Mouse (Mus musculus) kidney, postnatal 10 days (tissue): Measurements from ENCODE around the gene Scarb1.
"Not testable (repeated sequence)": the region's sequence is repeated elsewhere in the genome, so short reads cannot be mapped to it uniquely, and the experiment has no call there.

Experiments
- DNase-seq: peaks from one replicate; pipeline ENCODE4 v3.0.0; 2021; ENCODE audit warnings: mixed read lengths

Gene Scarb1

DNA sequence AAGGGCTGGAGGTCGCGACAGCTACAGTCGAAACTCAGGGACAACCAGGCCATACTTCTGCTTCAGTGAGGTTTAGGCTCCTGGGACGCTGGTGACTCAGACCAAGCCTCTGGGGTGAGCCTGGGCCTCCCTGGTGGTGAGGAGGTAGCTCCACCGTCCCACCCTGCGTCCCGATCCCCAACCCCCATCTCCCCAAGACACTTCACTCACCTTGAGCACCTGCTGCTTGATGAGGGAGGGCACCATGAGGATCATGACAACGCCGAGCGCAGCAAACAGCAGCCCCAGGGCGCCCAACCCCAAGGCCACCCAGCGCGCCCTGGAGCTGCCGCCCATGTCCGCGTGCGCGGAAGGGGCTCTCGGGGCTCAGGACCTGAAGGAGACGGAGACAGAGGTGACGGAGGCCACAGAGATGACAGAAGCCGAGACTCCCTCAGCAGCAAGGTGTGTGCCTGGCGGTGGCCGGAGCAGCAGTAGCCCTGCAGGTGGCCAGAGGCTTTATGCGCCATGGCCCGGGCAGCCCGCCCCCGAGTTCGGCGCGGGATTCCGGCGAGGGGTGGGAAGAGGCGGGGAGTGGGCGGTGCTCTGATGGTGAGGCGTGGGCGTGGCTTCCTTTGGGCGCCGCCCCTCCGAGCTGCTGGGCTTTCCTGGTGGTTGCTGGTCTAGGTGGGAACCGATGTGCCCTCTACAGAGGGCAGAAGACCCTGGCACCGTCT is at the start of gene Scarb1:
TSS of gene Scarb1 (minus strand) at position 548 of the 716 bp plus-strand sequence.
- peak; percentile 95 for DNase-seq

DNA sequence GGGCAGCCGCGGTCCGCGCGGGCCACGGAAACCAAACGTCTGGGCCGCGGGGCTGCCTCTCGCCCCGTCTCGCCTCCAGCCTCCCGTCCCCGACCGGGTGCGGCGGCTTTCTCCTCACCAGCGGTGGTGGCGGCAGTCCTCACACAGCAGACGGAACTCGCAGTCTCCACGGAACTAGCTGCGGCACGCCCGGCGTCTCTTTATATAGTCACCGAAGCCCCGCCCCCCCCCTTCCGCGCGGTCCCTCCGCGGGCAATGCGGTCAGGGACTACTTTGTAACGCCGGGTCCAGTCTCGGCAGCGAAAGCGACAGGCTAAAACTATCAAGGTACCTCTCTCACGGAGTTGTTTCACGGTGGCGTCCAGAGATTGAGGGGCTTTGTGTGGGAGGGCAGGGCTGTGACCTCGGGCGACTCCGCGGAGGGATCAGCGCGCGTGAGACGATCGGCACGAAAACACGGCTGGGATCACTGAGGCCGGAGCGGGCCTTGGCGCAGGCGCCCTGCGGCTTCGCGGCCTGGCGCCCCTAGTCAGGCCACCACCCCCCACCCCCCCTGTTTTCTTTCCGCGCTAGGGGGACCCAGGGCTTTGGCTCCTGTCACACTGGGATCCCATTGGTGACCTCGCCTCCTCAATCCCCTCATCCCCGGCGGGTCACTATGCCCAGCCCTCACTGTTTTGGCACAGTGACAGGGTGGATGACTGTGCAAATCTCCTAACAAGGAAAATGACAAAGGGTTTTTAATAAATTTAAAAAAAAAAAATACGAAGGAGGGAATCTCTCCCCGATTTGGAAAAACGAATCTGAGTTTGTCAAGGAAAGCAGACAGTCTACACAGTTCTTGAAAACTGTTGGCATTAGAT is 48.9 kb upstream of the Scarb1 start, which contains the start of gene Ubc:
TSS of gene Ubc (minus strand) at position 624 of the 863 bp plus-strand sequence.
- DNase-seq, result peak; percentile 93

- DNase-seq, result peak; percentile 94
Observed at GRCm38 (mm10) chr5:125389131-125389578, 48.3 kb upstream of the Scarb1 start, which contains the start of gene Gm10382. Gene Gm10382 (plus strand): TSS chr5:125389322.

GRCm38 (mm10) chr5:125388358-125389092 is 47.6 kb upstream of the Scarb1 start:
- no peak for DNase-seq

DNA sequence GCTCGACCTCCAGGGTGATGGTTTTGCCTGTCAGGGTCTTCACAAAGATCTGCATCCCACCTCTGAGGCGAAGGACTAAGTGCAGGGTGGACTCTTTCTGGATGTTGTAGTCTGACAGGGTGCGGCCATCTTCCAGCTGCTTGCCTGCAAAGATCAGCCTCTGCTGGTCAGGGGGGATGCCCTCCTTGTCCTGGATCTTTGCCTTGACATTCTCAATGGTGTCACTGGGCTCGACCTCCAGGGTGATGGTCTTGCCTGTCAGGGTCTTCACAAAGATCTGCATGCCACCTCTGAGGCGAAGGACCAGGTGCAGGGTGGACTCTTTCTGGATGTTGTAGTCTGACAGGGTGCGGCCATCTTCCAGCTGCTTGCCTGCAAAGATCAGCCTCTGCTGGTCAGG is 46.4 kb upstream of the Scarb1 start:
- DNase-seq, result not testable (repeated sequence)

- DNase-seq, result no peak
Observed at GRCm38 (mm10) chr5:125385215-125385940, 44.5 kb upstream of the Scarb1 start.

DNA sequence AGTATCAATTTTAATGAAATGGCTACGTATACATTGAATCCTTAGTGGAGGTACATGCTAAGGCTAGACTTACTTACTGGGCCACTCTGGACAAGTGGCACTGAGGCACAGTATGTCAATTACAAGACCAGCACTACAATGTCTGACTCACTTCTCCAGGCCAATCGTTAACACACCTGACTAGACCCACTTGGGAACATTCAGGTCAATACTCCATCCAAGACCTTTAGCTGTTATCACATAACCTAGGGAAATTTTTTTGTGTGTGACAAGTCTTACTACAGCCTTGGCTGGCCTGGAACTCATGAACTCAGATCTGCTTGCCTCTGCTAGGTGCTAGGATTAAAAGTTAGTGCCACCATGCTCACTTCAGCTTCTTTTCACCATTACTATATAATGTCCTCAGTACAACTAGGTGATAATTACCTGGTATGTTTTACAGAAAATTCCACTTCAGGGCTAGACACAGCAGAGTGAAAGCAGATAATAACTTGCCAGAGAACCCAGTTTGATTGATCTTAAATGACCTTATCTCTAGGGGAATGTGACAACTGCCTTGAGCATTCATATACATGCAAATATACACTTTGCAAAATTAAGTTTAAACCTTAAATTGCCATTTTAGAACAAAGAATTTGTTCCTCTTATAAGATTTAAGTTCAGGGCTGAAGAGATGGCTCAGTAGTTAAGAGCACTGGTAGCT is 43.8 kb upstream of the Scarb1 start:
- DNase-seq, result no peak

DNA sequence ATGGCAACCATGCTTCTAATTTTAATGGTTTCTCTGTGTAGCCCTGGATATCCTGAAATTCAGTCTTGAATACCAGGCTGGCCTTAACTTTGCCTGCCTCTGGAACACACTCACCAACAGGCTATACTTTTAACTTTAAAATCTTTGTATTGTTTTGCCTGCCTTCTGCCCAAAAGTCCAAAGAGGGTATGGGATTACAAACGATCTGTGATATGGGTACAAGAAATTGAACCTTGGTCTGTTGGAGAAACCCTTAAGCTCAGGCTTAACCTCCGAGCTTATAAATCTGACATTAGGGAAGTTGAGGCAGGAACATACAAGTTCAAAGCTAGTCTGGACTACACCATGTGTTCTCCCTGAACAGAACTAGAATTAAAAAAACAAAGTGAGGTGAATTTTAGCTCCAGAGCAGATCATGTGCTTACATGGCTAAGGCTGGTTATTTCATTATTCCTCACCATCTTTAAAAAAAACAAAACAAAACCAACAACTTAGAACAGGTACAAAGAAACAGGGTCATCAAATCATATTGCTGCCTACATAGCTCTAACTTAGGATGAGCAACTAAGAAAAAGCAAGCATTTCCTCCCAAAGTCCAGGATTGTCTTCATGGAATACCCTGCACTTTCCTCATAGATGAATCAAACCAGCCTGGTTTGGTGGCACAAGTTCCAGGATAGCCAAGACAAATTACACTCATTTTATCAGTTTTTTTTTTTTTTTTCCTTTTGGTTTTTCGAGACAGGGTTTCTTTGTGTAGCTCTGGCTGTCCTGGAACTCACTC is 42.9 kb upstream of the Scarb1 start:
- DNase-seq, result no peak

GRCm38 (mm10) chr5:125382673-125383558 is 42.0 kb upstream of the Scarb1 start:
- DNase-seq, result peak; percentile 68

DNA sequence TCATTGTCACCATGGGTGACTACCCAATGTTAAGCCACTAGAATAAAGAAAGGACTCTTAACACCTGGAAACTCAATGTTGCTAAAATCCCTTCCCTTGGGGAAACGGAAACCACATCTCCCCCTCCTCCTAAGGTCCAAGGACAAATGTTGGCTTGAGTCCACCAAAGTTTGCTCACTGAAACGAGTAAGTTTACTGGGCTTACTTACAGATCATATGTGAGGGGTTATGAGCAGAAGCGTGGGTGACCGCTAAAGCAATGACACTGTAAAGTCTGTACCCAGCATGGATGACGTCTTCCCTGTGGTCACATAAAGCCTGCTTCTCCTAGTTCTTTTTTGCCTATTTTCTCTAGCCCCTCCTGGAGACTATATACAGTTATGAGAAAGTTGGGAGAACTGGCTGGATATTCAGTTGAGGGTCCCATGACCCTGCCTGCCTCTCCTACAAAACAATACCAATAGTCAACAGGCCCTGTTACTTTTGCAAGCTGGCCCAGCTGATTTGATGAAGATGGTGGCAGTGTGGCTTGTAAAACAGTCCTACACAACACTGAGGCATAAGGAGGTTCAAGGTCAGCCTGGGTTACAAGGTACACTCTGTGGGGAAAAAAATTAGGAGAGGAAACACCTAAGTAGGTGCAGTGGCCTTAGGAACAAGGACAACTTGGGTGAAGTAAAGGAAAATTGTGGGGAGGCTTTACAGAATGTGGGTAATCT is 41.2 kb upstream of the Scarb1 start:
- DNase-seq, result no peak

DNA sequence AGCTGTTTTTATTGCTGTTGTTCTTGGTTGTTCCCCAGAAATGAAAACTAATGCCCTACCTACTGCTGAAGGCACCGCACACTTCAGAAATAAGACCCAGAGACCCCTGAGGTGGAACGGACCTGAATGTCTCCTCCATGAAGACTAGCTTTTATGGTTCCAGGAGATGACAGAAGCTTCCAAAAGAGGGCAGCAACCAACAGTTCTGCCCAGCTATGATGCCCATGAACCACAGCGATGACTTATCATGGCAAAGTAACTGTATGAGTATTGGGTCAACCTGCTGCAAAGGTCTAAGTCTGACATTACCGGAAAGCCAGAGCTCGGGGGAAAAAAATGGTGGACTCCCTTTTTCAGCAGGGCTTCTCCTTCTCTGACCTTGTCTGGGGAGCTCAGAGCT is 38.0 kb upstream of the Scarb1 start:
- DNase-seq, result no peak

GRCm38 (mm10) chr5:125377214-125377613 is 36.3 kb upstream of the Scarb1 start:
- no peak for DNase-seq

DNA sequence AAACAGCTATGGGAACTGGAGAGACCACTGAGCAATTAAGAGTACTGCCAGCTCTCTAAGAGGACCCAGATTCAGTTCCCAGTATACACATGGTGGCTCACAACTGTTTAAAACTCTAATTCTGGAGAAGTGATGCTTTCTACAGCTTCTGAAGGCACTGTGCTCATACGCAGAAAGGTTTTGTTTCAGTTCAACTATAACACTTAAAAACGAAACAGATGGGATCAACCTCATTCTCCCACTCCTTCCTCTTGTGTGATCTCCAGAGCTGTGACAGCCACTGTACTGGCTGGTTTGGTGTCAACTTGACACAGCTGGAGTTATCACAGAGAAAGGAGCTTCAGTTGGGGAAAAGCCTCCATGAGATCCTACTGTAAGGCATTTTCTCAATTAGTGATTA is 35.0 kb upstream of the Scarb1 start:
- DNase-seq, result no peak

DNA sequence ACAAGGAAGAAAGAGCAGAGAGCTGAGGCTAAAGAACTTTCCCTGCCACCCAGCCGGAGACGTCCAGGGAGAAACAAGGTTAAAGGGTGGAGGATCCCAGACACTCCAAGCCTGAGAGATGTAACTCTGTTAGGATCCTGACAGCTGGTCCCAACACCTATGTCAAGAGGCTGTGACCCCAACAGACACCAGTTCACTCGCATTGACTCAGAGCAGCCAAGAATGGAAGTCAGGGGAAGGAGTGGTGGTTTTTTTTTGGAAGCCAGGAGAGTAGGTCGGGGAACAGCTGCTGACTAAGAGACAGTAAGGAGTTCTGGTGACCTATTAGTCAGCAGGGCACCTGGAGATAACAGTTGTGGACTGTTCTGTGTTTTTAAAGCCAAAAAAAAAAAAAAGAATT is 31.1 kb upstream of the Scarb1 start:
- DNase-seq, result no peak

DNA sequence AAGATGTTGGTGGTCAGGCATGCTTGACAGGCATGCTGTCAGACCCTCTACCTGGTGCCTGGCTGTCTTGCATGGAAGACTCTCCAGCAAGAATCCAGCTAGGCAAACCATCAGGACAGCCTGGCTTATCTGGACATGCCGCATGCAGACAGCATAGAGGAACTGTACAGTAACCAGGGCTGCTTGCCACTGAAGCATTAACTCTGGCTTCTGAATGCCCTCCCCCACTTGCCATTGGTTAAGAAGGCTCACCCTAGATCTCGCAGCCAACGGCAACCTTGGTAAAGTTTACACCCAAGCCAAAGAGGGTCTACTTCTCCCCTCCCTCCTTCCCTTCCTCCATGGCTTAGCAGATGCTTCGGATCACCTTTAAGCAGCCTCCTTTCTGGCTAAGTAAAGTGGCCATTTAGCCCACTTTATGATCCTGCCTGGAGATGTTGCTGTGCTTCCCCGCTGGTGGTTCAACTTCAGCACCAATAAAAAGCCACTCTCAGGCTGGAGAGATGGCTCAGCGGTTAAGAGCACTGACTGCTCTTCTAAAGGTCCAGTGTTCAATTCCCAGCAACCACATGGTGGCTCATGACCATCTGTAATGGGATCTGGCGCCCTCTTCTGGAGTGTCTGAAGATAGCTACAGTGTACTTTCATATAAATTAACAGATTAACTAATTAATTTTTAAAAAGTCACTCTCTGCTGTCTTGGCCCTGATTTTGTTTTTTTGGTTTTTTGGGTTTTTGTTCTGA is 30.2 kb upstream of the Scarb1 start:
- DNase-seq, result no peak

DNA sequence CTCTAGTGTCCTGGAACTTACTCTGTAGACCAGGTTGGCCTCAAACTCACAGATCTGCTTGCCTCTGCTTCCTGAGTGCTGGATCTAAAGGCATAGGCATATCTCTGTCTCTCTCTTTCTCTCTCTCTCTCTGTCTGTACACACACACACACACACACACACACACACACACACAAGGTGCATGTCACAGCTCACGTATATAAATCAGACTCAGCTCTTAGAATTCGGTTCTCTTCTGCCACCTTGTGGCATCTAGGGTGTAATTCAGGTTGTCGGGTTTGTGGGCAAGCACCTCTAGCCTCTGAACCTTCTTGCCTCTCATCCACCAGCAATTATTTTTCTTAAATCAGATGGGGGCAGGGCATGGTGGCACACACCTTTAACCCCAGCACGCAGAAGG is 27.7 kb upstream of the Scarb1 start:
- DNase-seq, result peak; percentile 80

DNA sequence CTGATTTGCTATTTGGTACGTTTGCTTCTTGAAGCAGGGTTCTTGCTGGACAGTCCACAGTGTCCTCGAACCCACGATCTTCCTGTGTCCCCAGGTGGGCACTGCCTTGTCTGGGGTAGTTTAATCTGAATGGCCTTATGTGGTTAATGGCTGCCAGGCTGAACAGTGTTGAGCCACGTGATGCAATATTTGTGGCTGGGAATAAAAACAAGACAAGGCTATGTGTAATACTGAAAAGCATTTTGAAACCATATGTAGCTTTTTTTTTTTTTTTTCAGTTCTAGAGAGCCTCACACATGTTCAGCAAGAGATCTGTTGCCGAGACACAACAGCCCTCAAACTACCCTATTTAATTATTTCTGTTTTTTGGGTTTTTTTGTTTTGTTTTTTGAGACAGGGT is 27.3 kb upstream of the Scarb1 start:
- DNase-seq, result no peak

- no peak for DNase-seq
Observed at GRCm38 (mm10) chr5:125364851-125365429, 24.0 kb upstream of the Scarb1 start.
